Mouse (Mus musculus) erythroblast, embryonic 14.5 days (primary cell): ENCODE measurements around the gene Cpm.

Experiments used
- GATA1 ChIP-seq: IDR thresholded peaks from 2 replicates; pipeline ENCODE4 v1.6.1; 2012; ENCODE audit warnings: low read length, inconsistent platforms, mixed read lengths
- TAL1 ChIP-seq: IDR thresholded peaks from 3 replicates; pipeline ENCODE4 v1.6.1; 2012; ENCODE audit warnings: low read length, inconsistent platforms, mixed read lengths

DNA sequence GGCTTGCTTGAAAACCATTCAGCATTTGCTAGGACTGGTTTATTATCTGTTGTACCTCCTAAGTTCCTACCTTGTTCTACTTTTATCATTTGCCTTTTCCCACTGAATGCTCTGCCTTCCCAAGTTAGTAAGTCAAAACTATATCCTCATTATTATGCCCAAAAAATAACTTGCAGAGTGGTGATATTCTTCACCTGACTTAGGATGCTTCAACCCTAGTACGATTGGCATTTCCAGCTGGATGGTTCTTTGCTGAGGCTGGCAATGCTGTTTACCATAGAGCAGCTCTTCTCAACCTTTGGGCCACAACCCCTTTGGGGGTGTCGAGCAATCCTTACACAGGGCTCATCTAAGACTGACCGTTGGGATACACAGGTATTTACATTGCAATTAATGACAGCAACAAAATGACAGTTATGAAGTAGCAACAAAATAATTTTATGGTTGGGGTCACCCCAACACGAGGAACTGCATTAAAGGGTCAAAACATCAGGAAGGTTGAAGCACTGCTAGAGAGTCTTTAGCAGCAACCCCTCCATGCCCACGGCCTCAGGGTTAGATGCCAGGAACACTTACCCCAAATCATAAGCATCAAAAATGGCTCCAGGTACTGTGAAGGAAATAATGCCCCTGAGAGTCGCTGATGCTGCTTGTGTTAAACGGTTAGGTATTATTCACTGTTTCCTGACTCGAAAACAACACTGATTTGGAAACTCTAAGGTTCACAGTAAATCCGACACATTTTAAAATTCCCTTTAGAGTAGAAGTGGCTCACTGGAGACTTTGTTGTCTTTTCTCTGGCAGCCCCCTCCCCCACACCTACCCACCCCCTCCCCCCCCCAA lies 4.4 kb upstream of the Cpm start:
- TF ChIP-seq GATA1, result no peak
- no peak for TF ChIP-seq TAL1
